Comparison of ENCODE assay signal across 9 mouse cellular contexts in genomic region chr2:165074937-165075336, GRCm38 (mm10). TPM values are rescaled to one million over a fixed set of nuclear protein-coding genes. Genes with fewer than 3 reads are reported as not detected.
DNase-seq lines count a peak whose midpoint lies in the region; ATAC-seq lines count a peak whose summit lies in the region.
"Had no signal": no experiment of that assay in that cellular context is flagged by ENCODE, and none has a peak within 500 bp of the region (broad histone marks: within the 10 kb centered on the region; RNA-seq: fewer than 3 reads in every experiment).

No protein-coding gene starts in this region.

- no peak overlapping the region for H3K4me3 ChIP-seq in hindbrain, embryonic 15.5 days

- WGBS in hindbrain, embryonic 15.5 days, result 32% methylated on average over 2 of the region's 2 CpGs

- peak; percentile 45 for DNase-seq in WW6 (ENCODE audit: low read depth, low spot score)
- DNase-seq in cerebellum, adult 8-10 months, result peak; percentile 95
- DNase-seq in layer of hippocampus, postnatal 14 days (ENCODE audit: low spot score in 2 of 2), result peak; percentile 82 to 88
- DNase-seq in right cerebral cortex, postnatal 25 days, result peak; percentile 81
- peak; percentile 71 for DNase-seq in urinary bladder, postnatal 14 days (ENCODE audit: low spot score)

- no peak overlapping the region for H3K9ac ChIP-seq in hindbrain, embryonic 15.5 days

- no peaks in the 10 kb centered on the region for H3K36me3 ChIP-seq in hindbrain, embryonic 15.5 days

- H3K9me3 ChIP-seq in hindbrain, embryonic 15.5 days, result no peaks in the 10 kb centered on the region

- peaks cover 63% of the 10 kb centered on the region for H3K4me1 ChIP-seq in hindbrain, embryonic 15.5 days (replicated peaks)

- H3K27ac ChIP-seq in hindbrain, embryonic 15.5 days (replicated peaks), result 0 out of 2 replicates have a peak overlapping the region, but pooled peaks have one; percentile 0
- H3K27ac ChIP-seq: macrophage had no signal

- peaks cover 14% of the 10 kb centered on the region for H3K27me3 ChIP-seq in hindbrain, embryonic 15.5 days

- H3K4me2 ChIP-seq in hindbrain, embryonic 15.5 days, result no peak overlapping the region

- ATAC-seq in frontal cortex, adult (ENCODE audit: low TSS enrichment), result peak; percentile 48; the same call in 1 of the 2 replicates
- ATAC-seq in hindbrain, embryonic 15.5 days (ENCODE audit: low FRiP score, low read depth), result no peak; the same call in 1 of the 2 replicates
- peak; percentile 95 for ATAC-seq in megakaryocyte, adult 5-6 weeks (ENCODE audit: poor library complexity, severe bottlenecking)

RNA-seq across cellular contexts. Expression of gene 1700025C18Rik, which starts 15.6 kb away (rescaled TPM):
- not detected in 2 replicates for polyA plus RNA-seq in hindbrain, embryonic 15.5 days (2015; fragmentation: Nextera tagmentation; extraction: Ambion mirVana)
- total RNA-seq in layer of hippocampus, postnatal 14 days (2021), result not detected
- not detected in 2 replicates for total RNA-seq in megakaryocyte, adult 5-6 weeks (2015)
- not detected in 2 replicates for total RNA-seq in megakaryocyte, adult 5-6 weeks (2017)
- polyA plus RNA-seq: macrophage had no signal

RNA-seq across cellular contexts. Expression of gene Cd40, which starts 19.5 kb away (rescaled TPM):
- 5.6 and 6.9 TPM in 2 replicates for polyA plus RNA-seq in hindbrain, embryonic 15.5 days (2015; fragmentation: Nextera tagmentation; extraction: Ambion mirVana)
- total RNA-seq in layer of hippocampus, postnatal 14 days (2021), result 1 to 10 TPM in 1 of 2 experiments, under 1 TPM in 1; 0.67 to 3.0 TPM
- total RNA-seq in megakaryocyte, adult 5-6 weeks (2015), result 12.9 and 17.0 TPM in 2 replicates
- total RNA-seq in megakaryocyte, adult 5-6 weeks (2017), result 21.7 and 22.5 TPM in 2 replicates

RNA-seq across cellular contexts. Expression of gene Ncoa5, which starts 40.3 kb away (rescaled TPM):
- 95.1 and 99.3 TPM in 2 replicates for polyA plus RNA-seq in hindbrain, embryonic 15.5 days (2015; fragmentation: Nextera tagmentation; extraction: Ambion mirVana)
- 10 to 100 TPM; 53.2 to 57.4 TPM for total RNA-seq in layer of hippocampus, postnatal 14 days (2021)
- 9.3 and 9.8 TPM in 2 replicates for total RNA-seq in megakaryocyte, adult 5-6 weeks (2015)
- total RNA-seq in megakaryocyte, adult 5-6 weeks (2017), result 15.6 and 26.8 TPM in 2 replicates

Comparison
In these comparisons a context has a peak if more than half of its experiments do, and no peak if none do; other contexts are left out.
1. DNase-seq: peak in every context shown above with its lines; median percentile 95 in cerebellum, adult 8-10 months; 85 in layer of hippocampus, postnatal 14 days; 81 in right cerebral cortex, postnatal 25 days; 71 in urinary bladder, postnatal 14 days; 45 in WW6.